Mouse (Mus musculus): Measurements from ENCODE around the gene Atp6v0e.

DNA sequence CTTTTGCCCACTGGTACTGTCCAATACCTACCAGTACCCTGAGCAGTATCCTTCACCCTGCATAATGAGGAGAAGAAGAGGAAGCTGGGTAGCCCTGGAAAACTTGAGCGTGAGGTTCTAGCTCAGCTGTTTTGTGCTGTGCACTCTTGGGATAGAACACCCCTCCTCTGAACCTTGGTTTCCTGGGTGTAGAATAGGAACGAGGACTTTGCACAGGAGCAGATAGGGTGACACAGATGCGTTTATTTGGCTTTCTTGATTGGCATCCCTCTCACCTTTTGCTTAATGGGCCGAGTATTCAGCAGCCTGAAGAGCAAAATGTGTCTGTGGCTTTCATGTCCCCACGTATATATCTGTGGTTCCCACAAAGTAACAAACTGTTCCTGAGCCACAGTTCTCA lies 41.1 kb upstream of the Atp6v0e start:
- TF ChIP-seq GATA1 (IDR thresholded peaks at IDR 0.05; ENCODE audit: borderline replicate concordance, low read length) (no peak), FLI1 (IDR thresholded peaks at IDR 0.05; ENCODE audit: low read length) (no peak)
